Mouse (Mus musculus) heart, embryonic 13.5 days (tissue): ENCODE measurements around the gene Myo3b. TPM values are rescaled to one million over a fixed set of nuclear protein-coding genes. Genes with fewer than 3 reads are reported as not detected.

Source experiments
- ATAC-seq: fragments of 200-750 bp; cut with Nextera tagmentation; 2 replicates; pipeline ENCODE4 v1.8.0; 2017; ENCODE audit warnings: moderate TSS enrichment; ENCODE audit not compliant: insufficient number of reproducible peaks, low FRiP score, low TSS enrichment; ENCODE audit errors: extremely low read depth
- H3K27ac ChIP-seq: fragments of 300-500 bp; sonication (generic); replicated peaks from 2 replicates; pipeline ENCODE4 v1.5.1; 2015; ENCODE audit warnings: moderate library complexity, mild to moderate bottlenecking, inconsistent platforms
- H3K27me3 ChIP-seq: fragments of 300-500 bp; sonication (generic); replicated peaks from 2 replicates; pipeline ENCODE4 v1.6.1; 2015; ENCODE audit warnings: mild to moderate bottlenecking, inconsistent platforms
- H3K36me3 ChIP-seq: fragments of 300-500 bp; sonication (generic); 2 replicates; pipeline ENCODE4 v1.6.1; 2015; ENCODE audit warnings: mild to moderate bottlenecking, inconsistent platforms
- H3K4me1 ChIP-seq: fragments of 300-500 bp; sonication (generic); 2 replicates; pipeline ENCODE4 v1.6.1; 2015; ENCODE audit warnings: inconsistent platforms
- H3K4me2 ChIP-seq: fragments of 300-500 bp; sonication (generic); 2 replicates; pipeline ENCODE4 v1.6.1; 2015; ENCODE audit warnings: inconsistent platforms, mild to moderate bottlenecking, moderate library complexity
- H3K4me3 ChIP-seq: fragments of 300-500 bp; sonication (generic); 2 replicates; pipeline ENCODE4 v1.5.1; 2015; ENCODE audit warnings: moderate library complexity, mild to moderate bottlenecking, inconsistent platforms
- H3K9ac ChIP-seq: fragments of 300-500 bp; sonication (generic); 2 replicates; pipeline ENCODE4 v1.6.1; 2015; ENCODE audit warnings: inconsistent platforms, mild to moderate bottlenecking, moderate library complexity
- H3K9me3 ChIP-seq: fragments of 300-500 bp; sonication (generic); 2 replicates; pipeline ENCODE4 v1.6.1; 2016; ENCODE audit warnings: inconsistent platforms
- WGBS: fragments of 180-500 bp; shearing (Covaris S2); methylation state at CpG from one replicate; pipeline ENCODE4 v1.1.7; 2015; ENCODE audit warnings: mixed read lengths; 5-methylcytosine and 5-hydroxymethylcytosine counted together
- polyA plus RNA-seq: library from polyadenylated mRNA; unstranded; fragments of >200 nt; fragmentation: Nextera tagmentation; extraction: Ambion mirVana; gene quantifications from 2 replicates; pipeline ENCODE4 v1.2.1, GENCODE M21; 2015

Myo3b gene
- polyA plus RNA-seq, 1 experiment from 2014 or later: 0.20 TPM

DNA sequence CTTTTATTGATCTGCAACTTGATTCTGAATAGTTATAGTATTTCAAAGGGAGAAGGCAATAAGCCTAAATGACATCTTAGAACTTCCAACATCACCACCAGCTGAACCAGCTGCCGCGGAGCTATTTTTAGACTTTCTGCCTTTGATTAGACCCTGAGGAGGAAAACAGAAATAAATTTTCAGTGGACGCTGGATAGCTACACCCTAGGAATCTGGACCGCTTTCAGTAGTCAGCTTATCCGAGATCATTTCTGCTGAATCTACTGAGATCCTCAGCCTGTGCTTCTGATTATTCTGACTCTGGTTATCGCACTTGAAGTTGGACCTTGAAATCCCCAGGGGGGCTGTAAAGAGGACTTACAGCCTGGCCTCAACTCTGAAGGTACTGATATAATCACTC lies 349.7 kb downstream of the Myo3b start:
- Histone ChIP-seq H3K9ac (no peak overlapping the region), H3K36me3 (no peaks in the 10 kb centered on the region), H3K4me3 (no peak overlapping the region), H3K4me1 (peaks cover 14% of the 10 kb centered on the region), H3K27me3 (no peaks in the 10 kb centered on the region), H3K27ac (peak overlapping the region; percentile 16; the same call in 1 of the 2 replicates), H3K9me3 (no peaks in the 10 kb centered on the region), H3K4me2 (peak overlapping the region; percentile 38)
- ATAC-seq: no peak
- WGBS: 32% methylated on average over 6 of the region's 6 CpGs

DNA sequence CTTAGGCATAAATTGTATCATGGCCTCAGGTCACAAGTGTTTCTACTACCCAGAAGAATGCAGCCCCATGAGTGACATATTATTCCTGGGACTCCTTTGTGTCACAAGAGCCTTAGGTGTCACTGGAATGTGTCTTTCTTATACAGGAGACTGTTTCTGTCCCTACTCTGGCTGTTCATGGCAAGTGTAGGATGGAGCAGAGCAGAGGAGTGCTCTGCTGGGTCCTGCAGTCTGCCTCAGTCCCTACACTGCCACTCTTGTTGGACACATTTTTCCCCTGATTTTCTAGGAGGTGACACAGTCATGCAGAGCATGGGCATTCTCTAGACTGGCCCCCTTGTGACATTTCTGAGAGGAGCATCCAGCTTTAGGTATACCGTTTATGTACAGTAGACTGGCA lies 350.2 kb downstream of the Myo3b start:
- no peak overlapping the region for H3K4me2 ChIP-seq
- H3K9me3 ChIP-seq: no peaks in the 10 kb centered on the region
- no peaks in the 10 kb centered on the region for H3K27me3 ChIP-seq
- no peak overlapping the region for H3K27ac ChIP-seq
- no peak overlapping the region for H3K9ac ChIP-seq
- H3K4me1 ChIP-seq: peaks cover 14% of the 10 kb centered on the region
- no peaks in the 10 kb centered on the region for H3K36me3 ChIP-seq
- no peak for ATAC-seq
- 74% methylated on average over 1 of the region's 1 CpGs for WGBS
- no peak overlapping the region for H3K4me3 ChIP-seq

DNA sequence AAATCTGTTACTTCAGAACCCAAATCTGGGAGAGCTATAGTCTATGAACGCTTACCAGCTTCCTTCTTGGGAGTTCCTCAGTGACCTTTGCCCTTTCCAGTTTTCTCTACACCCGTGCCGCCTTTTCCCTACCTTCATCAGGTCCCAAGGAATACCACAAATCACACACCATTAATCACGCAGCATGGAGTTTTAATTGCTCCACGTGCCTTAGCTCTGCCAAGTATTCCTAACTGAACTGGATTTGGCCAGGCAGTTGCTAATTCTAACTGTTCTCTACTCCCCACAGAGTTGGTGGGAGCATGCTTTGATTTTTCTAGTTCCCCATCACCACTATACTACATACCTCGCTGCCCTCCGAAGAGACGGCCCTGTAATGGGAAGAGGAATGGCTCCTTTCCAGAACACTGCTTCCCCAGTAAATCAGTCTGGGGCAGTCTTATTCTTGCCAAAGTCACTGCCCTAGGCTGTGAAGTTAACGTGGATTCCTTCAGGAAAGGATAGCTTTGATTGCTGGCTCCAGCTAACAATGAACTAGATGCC lies 358.9 kb downstream of the Myo3b start:
- ATAC-seq: no peak
- Histone ChIP-seq H3K4me2 (no peak overlapping the region), H3K36me3 (no peaks in the 10 kb centered on the region), H3K4me3 (no peak overlapping the region), H3K9me3 (no peaks in the 10 kb centered on the region), H3K4me1 (no peaks in the 10 kb centered on the region), H3K27me3 (no peaks in the 10 kb centered on the region), H3K9ac (no peak overlapping the region), H3K27ac (no peak overlapping the region)
- WGBS: 76% methylated on average over 9 of the region's 9 CpGs

DNA sequence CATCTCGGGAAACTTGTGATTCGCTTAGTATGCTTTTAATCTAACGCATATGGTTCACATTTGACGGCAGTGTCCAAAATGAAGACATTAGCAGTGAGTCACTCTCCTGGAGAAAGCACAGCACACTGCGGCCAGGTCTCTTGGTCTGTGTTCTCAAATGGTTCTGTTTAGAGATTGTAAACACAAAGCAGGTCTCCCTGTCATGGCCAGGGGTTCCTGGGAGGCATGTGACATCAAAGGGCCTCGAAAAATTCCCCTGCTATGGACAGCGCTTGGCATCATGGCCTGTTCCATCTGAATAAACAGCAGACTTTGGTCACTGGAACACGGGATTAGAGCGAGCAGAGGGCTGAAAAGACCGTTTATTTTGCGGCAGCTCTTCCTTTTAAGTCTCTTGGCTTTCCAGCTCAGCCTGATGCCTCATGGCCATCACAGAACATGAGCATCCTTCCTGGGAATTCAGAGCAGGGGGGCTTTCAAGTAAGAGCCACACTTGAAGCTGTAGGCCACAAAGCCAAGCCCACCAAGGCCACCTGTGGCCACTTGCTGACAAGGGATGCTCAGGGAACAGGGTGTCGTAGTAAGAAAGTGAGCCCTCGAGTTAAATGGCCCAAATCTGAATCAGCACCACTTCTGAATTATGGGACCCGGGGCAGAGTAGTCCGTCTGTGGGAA lies 360.7 kb downstream of the Myo3b start:
- Histone ChIP-seq H3K4me1 (no peaks in the 10 kb centered on the region), H3K27ac (no peak overlapping the region), H3K4me2 (no peak overlapping the region), H3K36me3 (no peaks in the 10 kb centered on the region), H3K4me3 (no peak overlapping the region), H3K27me3 (no peaks in the 10 kb centered on the region), H3K9ac (no peak overlapping the region), H3K9me3 (no peaks in the 10 kb centered on the region)
- WGBS: 77% methylated on average over 15 of the region's 15 CpGs
- no peak for ATAC-seq

DNA sequence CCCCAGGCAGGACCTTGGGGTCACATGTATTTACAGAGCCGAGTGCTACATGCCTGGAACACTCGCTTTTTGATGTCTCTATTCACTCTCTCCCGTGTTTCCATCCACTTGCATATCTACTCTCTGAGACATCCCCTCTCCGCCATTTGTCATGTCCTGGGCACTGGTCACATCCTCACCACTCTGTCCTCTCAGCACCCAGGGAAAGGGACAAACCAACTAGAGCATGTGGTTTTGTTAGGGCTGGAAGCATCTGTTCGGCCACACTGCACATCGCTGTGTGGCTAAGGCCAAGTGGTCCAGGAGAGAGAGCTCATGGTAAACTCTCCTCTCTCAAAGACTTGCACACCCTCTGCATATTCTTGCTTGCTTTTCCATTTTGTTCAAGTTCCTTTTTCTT lies 361.4 kb downstream of the Myo3b start:
- H3K27ac ChIP-seq: no peak overlapping the region
- no peaks in the 10 kb centered on the region for H3K27me3 ChIP-seq
- no peak overlapping the region for H3K9ac ChIP-seq
- no peaks in the 10 kb centered on the region for H3K9me3 ChIP-seq
- no peaks in the 10 kb centered on the region for H3K4me1 ChIP-seq
- 72% methylated on average over 6 of the region's 6 CpGs for WGBS
- ATAC-seq: no peak
- no peak overlapping the region for H3K4me3 ChIP-seq
- no peaks in the 10 kb centered on the region for H3K36me3 ChIP-seq
- no peak overlapping the region for H3K4me2 ChIP-seq

DNA sequence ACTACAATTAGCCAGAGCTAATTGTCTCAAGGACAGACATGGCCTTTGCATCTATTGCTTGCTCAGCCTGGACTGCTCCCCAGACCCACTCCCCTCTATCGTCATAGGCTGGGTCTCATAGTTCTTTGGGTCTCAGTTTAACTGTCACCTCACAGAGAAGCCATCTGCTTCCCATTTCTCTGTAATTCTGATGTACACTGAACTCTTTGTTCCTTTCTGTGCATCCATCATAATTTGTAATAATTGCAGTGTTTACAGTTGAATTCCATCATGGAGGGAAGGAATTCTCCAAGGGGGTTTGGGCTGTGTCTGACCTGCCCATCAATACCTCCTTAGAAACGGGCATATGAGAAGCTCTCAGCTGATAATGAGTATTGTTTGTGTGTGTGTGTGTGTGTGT lies 365.4 kb downstream of the Myo3b start:
- H3K4me1 ChIP-seq: peaks cover 14% of the 10 kb centered on the region
- H3K4me3 ChIP-seq: no peak overlapping the region

GRCm38 (mm10) chr2:70406846-70407245 lies 367.9 kb downstream of the Myo3b start:
- Histone ChIP-seq H3K9ac (no peak overlapping the region), H3K27ac (no peak overlapping the region), H3K9me3 (no peaks in the 10 kb centered on the region), H3K4me1 (peaks cover 14% of the 10 kb centered on the region), H3K27me3 (no peaks in the 10 kb centered on the region), H3K4me3 (no peak overlapping the region), H3K4me2 (no peak overlapping the region), H3K36me3 (no peaks in the 10 kb centered on the region)
- WGBS: 84% methylated on average over 5 of the region's 5 CpGs
- no peak for ATAC-seq

More for the DNA sequence above, 365.4 kb downstream of the Myo3b start:
- no peak overlapping the region for H3K9ac ChIP-seq
- WGBS: 56% methylated on average over 2 of the region's 2 CpGs
- no peak for ATAC-seq
- no peak overlapping the region for H3K4me2 ChIP-seq
- H3K36me3 ChIP-seq: no peaks in the 10 kb centered on the region
- no peaks in the 10 kb centered on the region for H3K27me3 ChIP-seq
- no peak overlapping the region for H3K27ac ChIP-seq
- H3K9me3 ChIP-seq: no peaks in the 10 kb centered on the region

DNA sequence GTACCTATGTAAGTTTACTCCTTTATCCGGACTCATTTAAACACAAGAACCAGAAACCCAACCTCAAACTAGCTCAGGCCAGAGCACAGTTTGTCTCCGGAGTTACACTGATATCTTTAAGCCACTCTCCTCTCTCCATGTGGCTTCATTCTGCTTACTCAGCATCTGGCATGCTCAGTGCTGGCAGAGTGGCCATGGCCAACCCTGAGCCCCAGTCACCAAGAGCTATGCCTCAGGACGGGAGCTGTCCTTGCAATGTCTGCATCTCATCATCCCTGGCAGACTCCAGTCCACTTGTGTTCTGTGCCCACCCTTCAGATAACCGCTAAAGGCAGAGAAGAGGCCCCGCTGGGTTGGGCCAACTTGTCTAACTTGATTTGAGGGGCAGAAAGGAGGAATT lies 368.8 kb downstream of the Myo3b start:
- no peaks in the 10 kb centered on the region for H3K36me3 ChIP-seq
- no peak overlapping the region for H3K4me3 ChIP-seq
- H3K9ac ChIP-seq: no peak overlapping the region
- no peak for ATAC-seq
- peaks cover 14% of the 10 kb centered on the region for H3K4me1 ChIP-seq
- peak overlapping the region; percentile 20; the same call in 1 of the 2 replicates for H3K4me2 ChIP-seq
- H3K9me3 ChIP-seq: no peaks in the 10 kb centered on the region
- H3K27ac ChIP-seq: 0 out of 2 replicates have a peak overlapping the region, but pooled peaks have one; percentile 24
- 28% methylated on average over 5 of the region's 5 CpGs for WGBS
- no peaks in the 10 kb centered on the region for H3K27me3 ChIP-seq

DNA sequence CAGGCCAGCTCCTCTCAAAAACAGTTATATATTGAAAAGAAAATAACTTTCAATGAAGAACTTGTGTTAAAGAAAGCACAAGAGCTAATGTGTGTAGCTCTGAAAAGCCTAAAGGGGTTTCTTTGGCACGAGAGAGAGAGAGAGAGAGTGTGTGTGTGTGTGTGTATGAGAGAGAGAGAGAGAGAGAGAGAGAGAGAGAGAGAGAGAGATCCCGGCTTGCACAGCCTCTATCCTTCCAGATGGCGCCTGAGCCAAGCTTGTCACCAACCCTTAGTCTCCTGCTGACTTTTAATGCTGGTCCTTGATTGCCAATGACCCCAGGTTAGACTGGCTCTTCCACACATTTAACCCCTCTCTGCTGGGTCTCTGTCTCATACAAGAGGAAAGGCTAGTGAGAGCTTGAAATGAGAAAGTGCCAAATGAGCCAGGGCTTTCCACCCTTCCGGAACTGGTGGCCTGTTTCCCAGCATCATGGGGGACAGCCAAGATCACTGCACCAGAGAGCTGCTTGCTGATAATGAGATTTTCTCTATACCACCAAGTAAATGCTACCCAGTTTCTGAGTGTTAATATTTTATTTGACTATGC lies 371.5 kb downstream of the Myo3b start:
- Histone ChIP-seq H3K9me3 (no peaks in the 10 kb centered on the region), H3K9ac (no peak overlapping the region), H3K27me3 (no peaks in the 10 kb centered on the region), H3K4me3 (no peak overlapping the region), H3K36me3 (no peaks in the 10 kb centered on the region), H3K4me1 (peaks cover 14% of the 10 kb centered on the region), H3K27ac (no peak overlapping the region), H3K4me2 (no peak overlapping the region)
- no peak for ATAC-seq
- WGBS: 68% methylated on average over 4 of the region's 4 CpGs

GRCm38 (mm10) chr2:70412315-70412714 lies 373.4 kb downstream of the Myo3b start:
- Histone ChIP-seq H3K4me2 (no peak overlapping the region), H3K9ac (no peak overlapping the region), H3K9me3 (no peaks in the 10 kb centered on the region), H3K4me3 (no peak overlapping the region), H3K27ac (no peak overlapping the region), H3K36me3 (no peaks in the 10 kb centered on the region), H3K4me1 (peaks cover 10% of the 10 kb centered on the region), H3K27me3 (no peaks in the 10 kb centered on the region)
- 77% methylated on average over 13 of the region's 13 CpGs for WGBS
- no peak for ATAC-seq

- H3K4me1 ChIP-seq: no peaks in the 10 kb centered on the region
- no peak for ATAC-seq
- 60% methylated on average over 1 of the region's 1 CpGs for WGBS
Measured at GRCm38 (mm10) chr2:70414386-70414785, 375.5 kb downstream of the Myo3b start.

GRCm38 (mm10) chr2:70415521-70415920 lies 376.6 kb downstream of the Myo3b start:
- Histone ChIP-seq H3K4me3 (no peak overlapping the region), H3K4me2 (no peak overlapping the region), H3K27ac (no peak overlapping the region), H3K27me3 (no peaks in the 10 kb centered on the region), H3K4me1 (no peaks in the 10 kb centered on the region), H3K36me3 (no peaks in the 10 kb centered on the region), H3K9ac (no peak overlapping the region), H3K9me3 (no peaks in the 10 kb centered on the region)
- WGBS: 71% methylated on average over 1 of the region's 1 CpGs
- no peak for ATAC-seq

More at GRCm38 (mm10) chr2:70414386-70414785, 375.5 kb downstream of the Myo3b start:
- Histone ChIP-seq H3K9ac (no peak overlapping the region), H3K9me3 (no peaks in the 10 kb centered on the region), H3K4me2 (no peak overlapping the region), H3K27me3 (no peaks in the 10 kb centered on the region), H3K27ac (no peak overlapping the region), H3K36me3 (no peaks in the 10 kb centered on the region), H3K4me3 (no peak overlapping the region)
